Mouse (Mus musculus) myocyte (in vitro differentiated cells): ENCODE data around the gene Il1rl1.

Experiments
- MAX ChIP-seq: IDR thresholded peaks from one replicate; pipeline ENCODE4 v1.6.1; 2011; ENCODE audit warnings: low read depth, mild to moderate bottlenecking, control low read depth
- POLR2A ChIP-seq: IDR thresholded peaks from one replicate; pipeline ENCODE4 v1.6.1; 2011; ENCODE audit warnings: low read depth, mild to moderate bottlenecking, control low read depth, moderate library complexity; ENCODE audit not compliant: insufficient read length
- POLR2AphosphoS2 ChIP-seq: IDR thresholded peaks from one replicate; pipeline ENCODE4 v1.6.1; 2011; ENCODE audit warnings: low read depth, control low read depth; ENCODE audit not compliant: insufficient read length
- REST ChIP-seq: IDR thresholded peaks from one replicate; pipeline ENCODE4 v1.6.1; 2011; ENCODE audit warnings: mild to moderate bottlenecking, control low read depth, moderate library complexity; ENCODE audit not compliant: insufficient read depth, insufficient read length
- USF1 ChIP-seq: IDR thresholded peaks from one replicate; pipeline ENCODE4 v1.6.1; 2011; ENCODE audit warnings: low read depth, mild to moderate bottlenecking, control low read depth, moderate library complexity

DNA sequence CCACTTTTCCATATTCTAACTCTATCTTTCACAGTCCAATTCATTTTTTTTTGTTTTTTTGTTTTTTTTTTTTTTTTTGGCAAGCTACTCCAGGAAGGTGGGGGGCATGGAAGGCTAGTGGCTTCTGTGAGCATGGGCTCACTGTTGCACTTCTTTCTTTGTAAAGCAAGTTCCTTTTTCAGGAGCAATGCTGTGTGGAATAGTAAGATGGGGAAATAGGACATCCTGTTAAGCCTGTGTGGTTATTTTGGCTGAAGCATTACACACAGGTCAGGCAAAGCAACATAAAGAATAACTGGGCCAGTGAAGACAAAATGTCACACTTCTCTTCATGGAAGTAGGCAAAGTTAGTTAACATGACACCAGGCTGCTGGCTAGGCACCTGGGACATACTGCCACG lies 19.5 kb upstream of the Il1rl1 start:
- TF ChIP-seq POLR2A: no peak
- TF ChIP-seq MAX: no peak
- TF ChIP-seq USF1: no peak
- no peak for TF ChIP-seq POLR2AphosphoS2
- TF ChIP-seq REST: no peak
